Mouse (Mus musculus) myocyte (in vitro differentiated cells): ENCODE measurements around the gene Atoh7. TPM values are rescaled to one million over a fixed set of nuclear protein-coding genes. Genes with fewer than 3 reads are reported as not detected.

Source experiments
- H3K27me3 ChIP-seq: one replicate; pipeline ENCODE4 v1.6.1; 2011; ENCODE audit not compliant: control insufficient read depth, insufficient read depth, insufficient read length
- H3K36me3 ChIP-seq: one replicate; pipeline ENCODE4 v1.6.1; 2011; ENCODE audit not compliant: control insufficient read depth, insufficient read depth
- H3K4me2 ChIP-seq: one replicate; pipeline ENCODE4 v1.6.1; 2011; ENCODE audit warnings: low read depth, control low read depth
- H3K4me3 ChIP-seq: one replicate; pipeline ENCODE4 v1.5.1; 2011; ENCODE audit warnings: mild to moderate bottlenecking, control low read depth, moderate library complexity
- H3K79me2 ChIP-seq: one replicate; pipeline ENCODE4 v1.6.1; 2011; ENCODE audit not compliant: control insufficient read depth, insufficient read depth
- H3ac ChIP-seq: one replicate; pipeline ENCODE4 v1.6.1; 2011; ENCODE audit not compliant: control insufficient read depth, insufficient read length
- CEBPB ChIP-seq: IDR thresholded peaks from 2 replicates; pipeline ENCODE4 v1.6.1; 2011; ENCODE audit warnings: mild to moderate bottlenecking, moderate library complexity; ENCODE audit not compliant: poor library complexity, insufficient read depth, severe bottlenecking
- E2F4 ChIP-seq: IDR thresholded peaks from one replicate; pipeline ENCODE4 v1.6.1; 2011; ENCODE audit warnings: mild to moderate bottlenecking, control low read depth, moderate library complexity; ENCODE audit not compliant: insufficient read depth
- MAX ChIP-seq: IDR thresholded peaks from one replicate; pipeline ENCODE4 v1.6.1; 2011; ENCODE audit warnings: low read depth, mild to moderate bottlenecking, control low read depth
- MYOD1 ChIP-seq, 3 experiments: IDR thresholded peaks; one replicate each; pipeline ENCODE4 v1.6.1; 2011; ENCODE audit warnings: control low read depth in 2 of 3, low read depth in 2 of 3, mild to moderate bottlenecking in 2 of 3, moderate library complexity in 1 of 3; ENCODE audit not compliant: insufficient read length in 2 of 3, control insufficient read depth in 1 of 3
- MYOG ChIP-seq, 3 experiments: IDR thresholded peaks; one replicate each; pipeline ENCODE4 v1.6.1; 2011; ENCODE audit warnings: control low read depth in 2 of 3, low read depth in 2 of 3, mild to moderate bottlenecking in 2 of 3; ENCODE audit not compliant: insufficient read length in 2 of 3, control insufficient read depth in 1 of 3, insufficient read depth in 1 of 3
- POLR2A ChIP-seq: IDR thresholded peaks from one replicate; pipeline ENCODE4 v1.6.1; 2011; ENCODE audit warnings: low read depth, mild to moderate bottlenecking, control low read depth, moderate library complexity; ENCODE audit not compliant: insufficient read length
- POLR2AphosphoS2 ChIP-seq: IDR thresholded peaks from one replicate; pipeline ENCODE4 v1.6.1; 2011; ENCODE audit warnings: low read depth, control low read depth; ENCODE audit not compliant: insufficient read length
- REST ChIP-seq: IDR thresholded peaks from one replicate; pipeline ENCODE4 v1.6.1; 2011; ENCODE audit warnings: mild to moderate bottlenecking, control low read depth, moderate library complexity; ENCODE audit not compliant: insufficient read depth, insufficient read length
- SRF ChIP-seq: IDR thresholded peaks from one replicate; pipeline ENCODE4 v1.6.1; 2011; ENCODE audit warnings: low read depth; ENCODE audit not compliant: control insufficient read depth, insufficient read length
- TCF12 ChIP-seq: IDR thresholded peaks from one replicate; pipeline ENCODE4 v1.6.1; 2011; ENCODE audit warnings: mild to moderate bottlenecking, control low read depth; ENCODE audit not compliant: poor library complexity, insufficient read depth, severe bottlenecking
- TCF3 ChIP-seq: IDR thresholded peaks from one replicate; pipeline ENCODE4 v1.6.1; 2011; ENCODE audit warnings: low read depth, control low read depth; ENCODE audit not compliant: insufficient read length
- USF1 ChIP-seq: IDR thresholded peaks from one replicate; pipeline ENCODE4 v1.6.1; 2011; ENCODE audit warnings: low read depth, mild to moderate bottlenecking, control low read depth, moderate library complexity
- polyA plus RNA-seq: library from polyadenylated mRNA; unstranded; fragments of >200 nt; fragmentation: generic; extraction: Trizol; gene quantifications from one replicate; pipeline ENCODE4 v1.2.1, GENCODE M21; 2012; ENCODE audit warnings: missing spikeins

Atoh7 gene
- polyA plus RNA-seq, 1 experiment = not detected

GRCm38 (mm10) chr10:63133326-63133725 lies 33.9 kb downstream of the Atoh7 start:
- no peaks in the 10 kb centered on the region for H3K27me3 ChIP-seq
- no peak overlapping the region for H3K4me3 ChIP-seq

GRCm38 (mm10) chr10:63135680-63136079 lies 36.2 kb downstream of the Atoh7 start:
- H3ac ChIP-seq = no peak overlapping the region
- no peak for TF ChIP-seq POLR2A
- no peak for TF ChIP-seq REST
- TF ChIP-seq TCF3 = no peak
- TF ChIP-seq CEBPB = no peak
- no peak for TF ChIP-seq TCF12
- no peak for TF ChIP-seq MYOD1 (IDR thresholded peaks at IDR 0.05; ENCODE audit: control insufficient read depth in 1 of 3, insufficient read length in 2 of 3, low read depth in 2 of 3)
- TF ChIP-seq E2F4 = no peak
- TF ChIP-seq MYOG (IDR thresholded peaks at IDR 0.05; ENCODE audit: control insufficient read depth in 1 of 3, insufficient read depth in 1 of 3, insufficient read length in 2 of 3, low read depth in 2 of 3) = no peak
- no peak for TF ChIP-seq SRF
- no peak for TF ChIP-seq USF1
- no peak for TF ChIP-seq POLR2AphosphoS2
- H3K36me3 ChIP-seq = no peaks in the 10 kb centered on the region
- no peak overlapping the region for H3K4me2 ChIP-seq
- H3K79me2 ChIP-seq = no peaks in the 10 kb centered on the region
- H3K27me3 ChIP-seq = no peaks in the 10 kb centered on the region
- no peak overlapping the region for H3K4me3 ChIP-seq

More at GRCm38 (mm10) chr10:63133326-63133725, 33.9 kb downstream of the Atoh7 start:
- H3ac ChIP-seq = no peak overlapping the region
- H3K4me2 ChIP-seq = no peak overlapping the region
- H3K36me3 ChIP-seq = no peaks in the 10 kb centered on the region
- TF ChIP-seq MYOD1 (IDR thresholded peaks at IDR 0.05; ENCODE audit: control insufficient read depth in 1 of 3, insufficient read length in 2 of 3, low read depth in 2 of 3) (no peak), USF1 (no peak), REST (no peak), MAX (no peak), TCF3 (no peak), POLR2AphosphoS2 (no peak), E2F4 (no peak), CEBPB (no peak), POLR2A (no peak), SRF (no peak), TCF12 (no peak), MYOG (IDR thresholded peaks at IDR 0.05; ENCODE audit: control insufficient read depth in 1 of 3, insufficient read depth in 1 of 3, insufficient read length in 2 of 3, low read depth in 2 of 3) (no peak)
- H3K79me2 ChIP-seq = no peaks in the 10 kb centered on the region

GRCm38 (mm10) chr10:63136436-63136835 lies 37.0 kb downstream of the Atoh7 start:
- Histone ChIP-seq H3ac (no peak overlapping the region), H3K27me3 (no peaks in the 10 kb centered on the region), H3K79me2 (no peaks in the 10 kb centered on the region), H3K4me3 (no peak overlapping the region), H3K4me2 (no peak overlapping the region), H3K36me3 (no peaks in the 10 kb centered on the region)
- TF ChIP-seq POLR2A (no peak), POLR2AphosphoS2 (no peak), CEBPB (no peak), E2F4 (no peak), TCF3 (no peak), SRF (no peak), MYOD1 (IDR thresholded peaks at IDR 0.05; ENCODE audit: control insufficient read depth in 1 of 3, insufficient read length in 2 of 3, low read depth in 2 of 3) (no peak), TCF12 (no peak), REST (no peak), MAX (no peak), MYOG (IDR thresholded peaks at IDR 0.05; ENCODE audit: control insufficient read depth in 1 of 3, insufficient read depth in 1 of 3, insufficient read length in 2 of 3, low read depth in 2 of 3) (no peak), USF1 (no peak)

GRCm38 (mm10) chr10:63142660-63143059 lies 43.2 kb downstream of the Atoh7 start:
- TF ChIP-seq MYOD1 (IDR thresholded peaks at IDR 0.05; ENCODE audit: control insufficient read depth in 1 of 3, insufficient read length in 2 of 3, low read depth in 2 of 3) = no peak
- TF ChIP-seq CEBPB = no peak
- TF ChIP-seq USF1 = no peak
- Histone ChIP-seq H3K36me3 (no peaks in the 10 kb centered on the region), H3K4me2 (no peak overlapping the region), H3K27me3 (no peaks in the 10 kb centered on the region), H3K79me2 (no peaks in the 10 kb centered on the region), H3ac (no peak overlapping the region), H3K4me3 (no peak overlapping the region)

Other genes with a start within 250 kb of the Atoh7 start
- 0.48 TPM for gene Tet1, start 190.7 kb upstream of the Atoh7 start, polyA plus RNA-seq
- 5.8 TPM for gene Slc25a16, start 179.0 kb upstream of the Atoh7 start, polyA plus RNA-seq
- gene Dna2, start 152.6 kb upstream of the Atoh7 start, polyA plus RNA-seq = 0.77 TPM
- gene Rufy2, start 119.4 kb upstream of the Atoh7 start, polyA plus RNA-seq = 3.0 TPM
- 18.1 TPM for gene Hnrnph3, start 75.4 kb upstream of the Atoh7 start, polyA plus RNA-seq
- gene Pbld2, start 75.3 kb upstream of the Atoh7 start, polyA plus RNA-seq = 1.0 TPM
- 0.31 TPM for gene Pbld1, start 39.5 kb upstream of the Atoh7 start, polyA plus RNA-seq
- gene Mypn, start 104.3 kb downstream of the Atoh7 start, polyA plus RNA-seq = 7.9 TPM
- gene Herc4, start 144.2 kb downstream of the Atoh7 start, polyA plus RNA-seq = 13.6 TPM